Mouse (Mus musculus): Measurements from ENCODE around the gene Prss53. TPM values are rescaled to one million over a fixed set of nuclear protein-coding genes. Genes with fewer than 3 reads are reported as not detected.

Prss53 gene
- total and polyA plus RNA-seq, 2 experiments from 2014 or later, result 0.69 to 0.81 TPM

- H3K36me3 ChIP-seq (ENCODE audit: insufficient read depth), result peaks cover 72% of the 10 kb centered on the region
- H3K4me1 ChIP-seq (ENCODE audit: insufficient read depth), result no peaks in the 10 kb centered on the region
- TF ChIP-seq CTCF (IDR thresholded peaks at IDR 0.05; ENCODE audit: low read depth), result no peak
- no peak overlapping the region for H3K27ac ChIP-seq (ENCODE audit: low read depth, low read length)
- H3K4me3 ChIP-seq (ENCODE audit: low read depth, low read length), result no peak overlapping the region
- no peaks in the 10 kb centered on the region for H3K9me3 ChIP-seq (ENCODE audit: low read length)
- ATAC-seq (no peak), DNase-seq (no peak)
- no peak overlapping the region for H3K4me2 ChIP-seq (ENCODE audit: low read depth)
- H3K27me3 ChIP-seq (ENCODE audit: insufficient read depth, low read length), result no peaks in the 10 kb centered on the region
- H3K9ac ChIP-seq, result no peak overlapping the region
- WGBS, result 82% methylated on average over 3 of the region's 3 CpGs
These were observed 3.0 kb downstream of the Prss53 start for GRCm38 (mm10) chr7:127887781-127888180.

- DNase-seq, result no peak
- no peaks in the 10 kb centered on the region for H3K4me1 ChIP-seq (ENCODE audit: insufficient read depth)
- no peaks in the 10 kb centered on the region for H3K27me3 ChIP-seq (ENCODE audit: insufficient read depth, low read length)
- no peak for ATAC-seq
- no peaks in the 10 kb centered on the region for H3K9me3 ChIP-seq (ENCODE audit: low read length)
- H3K27ac ChIP-seq (ENCODE audit: low read depth, low read length), result no peak overlapping the region
- no peak overlapping the region for H3K4me2 ChIP-seq (ENCODE audit: low read depth)
- no peak overlapping the region for H3K4me3 ChIP-seq (ENCODE audit: low read depth, low read length)
- 86% methylated on average over 8 of the region's 8 CpGs for WGBS
- H3K9ac ChIP-seq, result no peak overlapping the region
- peaks cover 74% of the 10 kb centered on the region for H3K36me3 ChIP-seq (ENCODE audit: insufficient read depth)
- no peak for TF ChIP-seq CTCF (IDR thresholded peaks at IDR 0.05; ENCODE audit: low read depth)
These were observed 3.6 kb downstream of the Prss53 start for GRCm38 (mm10) chr7:127887191-127887590.

- no peak for DNase-seq
- Histone ChIP-seq H3K4me2 (ENCODE audit: low read depth) (no peak overlapping the region), H3K36me3 (ENCODE audit: insufficient read depth) (peaks cover 80% of the 10 kb centered on the region), H3K4me1 (ENCODE audit: insufficient read depth) (no peaks in the 10 kb centered on the region), H3K4me3 (ENCODE audit: low read depth, low read length) (no peak overlapping the region), H3K9ac (no peak overlapping the region), H3K27me3 (ENCODE audit: insufficient read depth, low read length) (no peaks in the 10 kb centered on the region), H3K27ac (ENCODE audit: low read depth, low read length) (no peak overlapping the region), H3K9me3 (ENCODE audit: low read length) (no peaks in the 10 kb centered on the region)
- TF ChIP-seq CTCF (IDR thresholded peaks at IDR 0.05; ENCODE audit: low read depth), result no peak
- 93% methylated on average over 6 of the region's 6 CpGs for WGBS
- ATAC-seq, result no peak
These were observed 4.2 kb downstream of the Prss53 start for GRCm38 (mm10) chr7:127886551-127886950.

- Histone ChIP-seq H3K27me3 (ENCODE audit: insufficient read depth, low read length) (no peaks in the 10 kb centered on the region), H3K9me3 (ENCODE audit: low read length) (no peaks in the 10 kb centered on the region), H3K4me1 (ENCODE audit: insufficient read depth) (no peaks in the 10 kb centered on the region), H3K36me3 (ENCODE audit: insufficient read depth) (peaks cover 84% of the 10 kb centered on the region), H3K4me3 (ENCODE audit: low read depth, low read length) (no peak overlapping the region), H3K9ac (no peak overlapping the region), H3K4me2 (ENCODE audit: low read depth) (no peak overlapping the region), H3K27ac (ENCODE audit: low read depth, low read length) (no peak overlapping the region)
- WGBS, result 74% methylated on average over 6 of the region's 6 CpGs
- no peak for ATAC-seq
- DNase-seq, result no peak
- TF ChIP-seq CTCF (IDR thresholded peaks at IDR 0.05; ENCODE audit: low read depth), result no peak
These were observed 4.8 kb downstream of the Prss53 start for GRCm38 (mm10) chr7:127885951-127886350.

- H3K4me1 ChIP-seq (ENCODE audit: insufficient read depth), result no peaks in the 10 kb centered on the region; the same call in 1 of the 2 replicates
- no peaks in the 10 kb centered on the region for H3K27me3 ChIP-seq (ENCODE audit: insufficient read depth, low read length)
- peaks cover 71% of the 10 kb centered on the region for H3K36me3 ChIP-seq (ENCODE audit: insufficient read depth)
- DNase-seq, result no peak
- H3K9me3 ChIP-seq (ENCODE audit: low read length), result no peaks in the 10 kb centered on the region
- ATAC-seq, result no peak
- H3K9ac ChIP-seq, result no peak overlapping the region
- H3K27ac ChIP-seq (ENCODE audit: low read depth, low read length), result no peak overlapping the region
- H3K4me3 ChIP-seq (ENCODE audit: low read depth, low read length), result no peak overlapping the region
- 83% methylated on average over 12 of the region's 12 CpGs for WGBS
- H3K4me2 ChIP-seq (ENCODE audit: low read depth), result no peak overlapping the region
- no peak for TF ChIP-seq CTCF (IDR thresholded peaks at IDR 0.05; ENCODE audit: low read depth)
These were observed 10.3 kb downstream of the Prss53 start for GRCm38 (mm10) chr7:127880431-127880830.

- Histone ChIP-seq H3K27ac (ENCODE audit: low read depth, low read length) (no peak overlapping the region), H3K4me3 (ENCODE audit: low read depth, low read length) (no peak overlapping the region), H3K4me2 (ENCODE audit: low read depth) (no peak overlapping the region), H3K4me1 (ENCODE audit: insufficient read depth) (peaks cover 3% of the 10 kb centered on the region), H3K9ac (no peak overlapping the region), H3K27me3 (ENCODE audit: insufficient read depth, low read length) (no peaks in the 10 kb centered on the region), H3K36me3 (ENCODE audit: insufficient read depth) (peaks cover 61% of the 10 kb centered on the region), H3K9me3 (ENCODE audit: low read length) (no peaks in the 10 kb centered on the region)
- no peak for ATAC-seq
- no peak for TF ChIP-seq CTCF (IDR thresholded peaks at IDR 0.05; ENCODE audit: low read depth)
- WGBS, result 98% methylated on average over 9 of the region's 9 CpGs
- no peak for DNase-seq
These were observed 11.5 kb downstream of the Prss53 start for GRCm38 (mm10) chr7:127879301-127879700.

- DNase-seq (peak; percentile 96), ATAC-seq (peak; percentile 65)
- Histone ChIP-seq H3K4me1 (ENCODE audit: insufficient read depth) (peaks cover 12% of the 10 kb centered on the region), H3K27me3 (ENCODE audit: insufficient read depth, low read length) (no peaks in the 10 kb centered on the region), H3K9ac (peak within 1 kb of the TSS; percentile 97), H3K27ac (ENCODE audit: low read depth, low read length) (peak within 1 kb of the TSS; percentile 99), H3K36me3 (ENCODE audit: insufficient read depth) (peaks cover 35% of the 10 kb centered on the region), H3K9me3 (ENCODE audit: low read length) (no peaks in the 10 kb centered on the region), H3K4me2 (ENCODE audit: low read depth) (peak within 1 kb of the TSS; percentile 66), H3K4me3 (ENCODE audit: low read depth, low read length) (peak within 1 kb of the TSS; percentile 98)
- 1% methylated on average over 60 of the region's 60 CpGs for WGBS
- no peak for TF ChIP-seq CTCF (IDR thresholded peaks at IDR 0.05; ENCODE audit: low read depth)
These were observed 14.1 kb downstream of the Prss53 start, which contains the start of gene Zfp668 for GRCm38 (mm10) chr7:127876467-127877348. Gene Zfp668, minus strand, starts transcription at chr7:127876828.

Measured in forebrain, postnatal 0 days (tissue).